Mouse (Mus musculus): ENCODE results near the gene Krtcap2.
"Not testable (repeated sequence)": the region's sequence is repeated elsewhere in the genome, so short reads cannot be mapped to it uniquely, and the experiment has no call there.

The Krtcap2 gene

DNA sequence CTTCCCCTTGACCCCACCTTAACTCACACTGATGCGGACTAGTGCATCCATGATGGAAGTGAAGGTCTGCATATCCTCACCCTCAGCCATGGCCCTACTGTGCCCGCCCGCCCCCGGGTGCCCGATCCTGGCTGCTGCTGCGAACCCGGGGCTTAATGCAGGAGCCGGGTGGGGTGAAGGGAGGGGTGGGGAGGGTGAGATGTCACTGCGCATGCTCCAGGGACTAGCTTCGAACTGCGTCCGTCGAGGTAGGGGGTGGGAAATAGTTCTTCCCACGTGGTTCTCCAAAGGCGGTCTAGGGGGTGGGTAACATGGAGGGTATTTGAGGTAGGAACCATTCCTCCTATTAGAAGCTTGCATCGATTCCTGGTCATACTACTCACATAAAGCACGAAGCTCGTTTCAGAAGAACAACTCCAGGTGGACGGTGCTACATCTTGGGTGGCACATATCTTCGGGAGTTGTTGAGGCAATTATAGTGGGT lies at the start of gene Krtcap2:
Gene Krtcap2 (plus strand): TSS at position 279 of the 484 bp plus-strand sequence.
- no peak for DNase-seq

DNA sequence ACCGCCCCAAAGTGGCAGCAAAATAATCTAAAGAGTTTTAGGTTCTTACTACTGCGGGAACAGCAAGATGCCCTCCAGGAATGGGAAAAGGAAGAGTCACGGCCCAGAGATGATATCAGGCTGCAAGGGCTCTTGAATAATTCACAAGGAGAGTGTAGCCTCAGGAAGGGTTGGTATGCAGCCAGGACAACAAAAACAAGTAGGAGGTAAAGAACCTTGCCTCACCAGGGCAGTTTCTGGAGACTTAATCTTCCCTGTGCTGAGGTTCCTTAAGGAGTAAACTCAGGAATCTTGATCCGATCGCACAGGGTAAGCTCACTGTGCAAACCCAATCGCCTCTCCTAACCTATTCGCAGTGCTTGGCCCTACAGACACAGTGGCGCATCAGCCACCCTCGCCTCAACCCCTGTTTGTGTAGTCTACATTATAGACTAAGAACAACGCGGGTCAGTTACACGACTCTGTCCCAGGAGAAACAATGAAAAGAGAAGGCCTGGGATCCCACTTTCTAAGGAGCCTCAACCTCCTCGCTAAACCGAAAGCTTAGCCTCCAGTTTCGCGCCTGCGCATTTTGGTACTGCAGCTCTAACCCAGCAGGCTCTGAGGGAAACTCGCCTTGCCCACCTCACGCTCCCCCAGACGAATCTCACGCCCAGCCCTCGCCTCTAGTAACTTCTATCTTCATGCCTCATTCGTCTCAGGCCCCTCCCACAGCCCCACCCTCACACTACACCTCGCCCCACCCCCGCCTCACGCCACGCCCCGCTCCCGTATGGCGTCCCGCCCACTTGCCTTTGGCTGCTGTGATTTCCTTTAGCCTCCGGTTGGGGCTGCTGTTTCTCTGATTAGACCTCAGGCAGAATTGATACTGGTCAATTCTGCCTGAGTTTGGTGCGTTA lies 49.5 kb upstream of the Krtcap2 start:
- DNase-seq = peak; percentile 87

DNA sequence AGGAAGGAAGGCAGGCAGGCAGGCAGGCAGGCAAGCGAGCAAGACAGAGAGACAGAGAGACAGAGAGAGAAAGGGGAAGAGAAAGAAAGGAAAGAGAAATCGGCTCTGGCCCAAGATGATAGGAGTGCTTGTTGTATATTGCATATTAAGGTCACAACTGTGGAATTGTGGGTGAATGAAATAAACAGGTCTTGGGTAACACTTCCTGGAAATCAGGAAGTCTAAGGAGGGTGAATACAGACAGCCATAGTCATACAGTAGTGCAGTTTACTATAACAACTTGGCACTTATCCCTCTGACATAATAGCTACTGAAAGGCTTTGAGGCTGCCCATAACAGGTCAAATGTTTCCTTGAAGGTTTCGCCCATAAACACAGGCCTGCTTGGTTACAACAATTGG lies 45.9 kb upstream of the Krtcap2 start:
- DNase-seq = no peak

DNA sequence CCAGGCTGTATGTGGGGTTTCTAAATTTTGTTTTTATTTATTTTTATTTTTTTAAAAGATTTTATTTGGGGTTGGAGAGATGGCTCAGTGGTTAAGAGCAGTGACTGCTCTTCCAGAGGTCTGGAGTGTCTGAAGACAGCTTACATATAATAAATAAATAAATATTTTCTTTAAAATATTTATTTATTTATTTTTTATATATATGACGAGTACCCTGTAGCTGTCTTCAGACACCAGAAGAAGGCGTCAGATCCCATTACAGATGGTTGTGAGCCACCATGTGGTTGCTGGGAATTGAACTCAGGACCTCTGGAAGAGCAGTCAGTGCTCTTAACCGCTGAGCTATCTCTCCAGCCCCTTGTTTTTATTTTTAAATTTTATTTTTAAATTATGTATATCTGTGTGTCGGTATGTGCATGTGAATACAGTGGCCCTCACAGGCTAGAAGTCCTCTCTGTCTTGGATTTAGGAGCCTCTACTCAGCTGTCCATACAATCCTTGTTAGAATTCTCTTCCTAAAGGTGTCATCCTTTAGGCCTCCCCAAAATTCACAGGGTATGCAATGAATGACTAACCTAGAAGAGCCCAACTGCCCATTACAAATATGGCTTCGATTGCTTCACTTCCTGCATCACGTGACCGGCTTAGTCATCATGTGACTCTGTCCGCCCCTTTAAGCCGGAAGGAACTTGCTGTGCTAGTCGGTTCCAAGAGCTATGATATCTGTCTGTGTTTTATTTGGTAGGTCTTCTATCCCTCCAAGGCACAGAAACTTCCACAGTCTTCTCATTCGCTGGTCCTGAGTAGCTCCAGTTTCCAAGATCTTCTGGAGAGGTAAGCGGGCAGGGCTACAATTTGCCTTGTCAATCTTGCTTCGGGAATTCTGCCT lies 43.3 kb upstream of the Krtcap2 start, which contains the start of gene Gba:
Gene Gba (plus strand): TSS at position 676 of the 889 bp plus-strand sequence.
- DNase-seq = peak; percentile 76

DNA sequence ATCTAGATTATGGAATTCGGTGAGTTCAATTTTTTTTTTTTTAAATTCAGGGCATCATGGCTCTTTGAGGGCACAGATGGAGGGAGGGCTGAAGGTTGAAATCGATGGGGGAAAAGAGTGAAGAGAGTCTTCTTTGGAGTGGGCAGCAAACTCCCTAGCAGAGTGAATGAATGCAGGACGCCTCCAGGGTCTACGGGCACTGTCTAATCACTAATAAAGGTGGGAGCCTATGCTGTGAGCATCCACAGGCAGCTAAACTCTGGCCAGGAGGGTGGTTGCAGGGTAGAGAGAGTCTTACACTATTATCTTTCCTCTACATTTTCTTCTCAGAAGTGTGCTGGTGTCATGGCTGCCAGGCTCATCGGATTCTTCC lies 42.6 kb upstream of the Krtcap2 start:
- DNase-seq = no peak

DNA sequence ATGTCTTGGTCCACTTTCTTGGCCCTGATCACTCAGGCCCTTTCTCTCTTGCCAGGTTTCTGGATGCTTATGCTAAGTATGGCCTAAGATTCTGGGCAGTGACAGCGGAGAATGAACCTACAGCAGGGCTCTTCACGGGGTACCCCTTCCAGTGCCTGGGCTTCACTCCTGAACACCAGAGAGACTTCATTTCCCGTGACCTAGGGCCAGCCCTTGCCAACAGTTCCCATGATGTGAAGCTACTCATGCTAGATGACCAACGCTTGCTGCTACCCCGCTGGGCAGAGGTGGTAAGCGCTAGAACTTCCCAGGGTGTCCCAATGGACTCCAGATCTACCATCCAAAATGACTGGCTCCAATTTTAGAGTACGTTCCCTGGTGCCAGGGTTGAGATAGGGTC lies 39.7 kb upstream of the Krtcap2 start:
- no peak for DNase-seq

DNA sequence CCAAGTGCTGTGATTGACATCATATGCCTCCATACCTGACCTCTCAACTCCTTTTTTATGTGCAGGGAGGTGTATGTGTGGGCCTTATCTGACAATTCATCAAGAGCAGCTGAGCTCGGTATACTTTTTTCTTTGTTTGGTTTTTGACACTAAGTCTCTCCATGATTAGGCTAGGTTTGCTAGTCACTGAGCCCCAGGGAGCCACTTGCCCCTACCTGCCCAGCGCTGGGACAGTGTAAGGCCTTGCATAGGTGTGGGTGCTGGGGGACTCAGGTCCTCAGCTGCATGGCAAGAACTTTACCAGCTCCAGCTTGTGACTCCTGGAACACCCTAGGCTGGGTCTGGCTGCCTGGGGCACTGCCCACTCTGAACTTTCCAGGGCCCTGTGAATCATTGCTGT lies 39.1 kb upstream of the Krtcap2 start:
- no peak for DNase-seq

DNA sequence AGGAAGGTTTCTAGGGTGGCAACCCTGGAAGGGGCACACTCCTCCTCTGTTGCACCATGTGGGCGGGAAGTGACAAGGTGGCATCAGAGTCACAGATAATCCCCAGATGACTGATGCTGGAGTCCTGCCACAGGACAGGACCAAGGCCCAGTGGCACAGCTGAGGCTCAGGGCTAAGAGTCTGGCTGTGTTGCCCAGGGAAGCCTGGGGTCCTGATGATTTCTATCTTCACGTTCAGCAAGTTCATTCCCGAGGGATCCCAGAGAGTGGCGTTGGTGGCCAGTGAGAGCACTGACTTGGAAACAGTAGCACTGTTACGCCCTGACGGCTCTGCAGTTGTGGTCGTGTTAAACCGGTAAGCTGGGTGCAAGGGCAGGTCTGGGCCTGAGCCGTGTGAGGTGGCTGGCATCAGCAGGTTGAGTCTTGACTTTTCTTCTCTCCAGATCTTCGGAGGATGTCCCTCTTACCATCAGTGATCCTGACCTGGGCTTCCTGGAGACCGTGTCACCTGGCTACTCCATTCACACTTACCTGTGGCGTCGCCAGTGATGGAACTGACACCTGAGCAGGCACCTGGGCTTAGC lies 37.6 kb upstream of the Krtcap2 start:
- DNase-seq = no peak

DNA sequence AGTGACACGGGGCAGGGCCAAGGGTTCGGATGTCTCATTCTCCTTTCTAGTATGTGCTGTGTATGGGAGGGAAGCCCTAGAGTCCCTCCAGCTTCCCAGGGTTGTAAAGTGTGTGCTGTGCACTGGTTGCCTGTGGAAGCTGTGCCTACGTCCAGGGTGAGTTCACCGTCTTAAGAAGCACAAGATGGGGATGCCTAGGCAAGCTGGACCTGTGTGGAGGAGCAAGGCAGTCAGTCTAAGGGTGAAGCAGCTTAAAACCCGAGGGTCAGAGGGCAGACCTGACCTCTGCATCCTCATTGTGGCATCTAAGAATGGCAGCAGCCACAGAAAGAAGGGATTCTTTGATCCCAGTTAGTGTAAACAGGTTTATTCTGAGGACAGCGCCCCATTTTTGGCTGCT lies 37.0 kb upstream of the Krtcap2 start:
- no peak for DNase-seq

DNA sequence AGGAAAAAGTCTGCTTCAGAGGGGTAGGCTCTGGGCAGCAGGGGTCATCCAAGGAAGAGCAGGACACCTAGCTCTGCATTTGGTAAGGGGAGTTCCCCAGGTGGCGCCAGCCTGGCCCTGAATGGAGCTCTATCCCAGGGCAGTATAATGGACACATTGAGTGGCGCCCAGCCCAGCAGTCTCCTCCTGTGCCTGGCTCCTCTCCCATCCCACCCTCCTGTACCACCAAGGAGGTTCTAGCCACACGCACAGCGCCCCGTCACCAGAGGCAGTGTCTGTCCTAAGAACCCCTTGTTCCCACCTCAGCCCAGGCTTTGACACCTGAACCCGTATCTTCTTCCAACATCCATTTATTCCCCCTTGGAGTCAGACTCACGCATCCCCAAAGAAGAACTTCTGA lies 36.0 kb upstream of the Krtcap2 start:
- no peak for DNase-seq

DNA sequence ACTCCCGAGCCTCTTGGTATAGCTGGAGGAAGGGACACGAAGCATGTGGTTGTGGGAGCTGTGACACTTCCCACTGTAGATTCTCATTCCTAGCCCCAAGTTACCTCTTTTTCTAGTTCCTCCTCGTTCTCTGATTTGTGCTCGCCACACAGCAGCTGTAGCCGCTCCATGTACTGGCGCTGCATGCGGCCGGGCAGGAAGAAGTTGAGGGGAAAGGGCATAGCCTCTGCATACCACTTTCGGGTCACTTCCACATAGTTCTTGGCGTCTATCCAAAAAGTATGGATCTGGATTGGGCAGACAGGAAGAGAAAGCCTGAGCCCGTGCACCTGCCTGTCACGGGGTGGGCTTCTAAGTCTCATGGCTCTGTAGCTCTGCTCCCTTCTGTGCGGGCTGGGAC lies 35.6 kb upstream of the Krtcap2 start:
- DNase-seq = no peak

DNA sequence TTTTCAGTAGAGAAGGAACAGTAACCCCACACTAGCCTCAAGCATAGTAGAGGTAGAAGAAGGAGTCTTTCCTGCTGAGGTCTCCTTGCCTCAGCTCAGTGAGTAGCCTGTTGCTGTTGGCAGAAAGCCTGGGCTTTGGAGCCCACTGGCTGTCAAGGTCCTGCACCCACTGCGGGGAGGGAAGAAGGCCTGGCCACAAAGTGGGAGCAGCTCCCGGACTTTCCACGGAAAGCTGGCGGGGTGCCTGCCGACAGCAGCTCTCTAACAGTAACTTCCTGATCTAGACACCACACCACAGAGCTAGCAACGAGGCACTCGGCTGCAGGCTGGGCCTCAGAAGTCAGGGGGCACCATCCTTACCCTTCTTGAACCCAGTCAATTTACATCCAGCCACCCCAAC lies 35.0 kb upstream of the Krtcap2 start:
- DNase-seq = peak; percentile 48

DNA sequence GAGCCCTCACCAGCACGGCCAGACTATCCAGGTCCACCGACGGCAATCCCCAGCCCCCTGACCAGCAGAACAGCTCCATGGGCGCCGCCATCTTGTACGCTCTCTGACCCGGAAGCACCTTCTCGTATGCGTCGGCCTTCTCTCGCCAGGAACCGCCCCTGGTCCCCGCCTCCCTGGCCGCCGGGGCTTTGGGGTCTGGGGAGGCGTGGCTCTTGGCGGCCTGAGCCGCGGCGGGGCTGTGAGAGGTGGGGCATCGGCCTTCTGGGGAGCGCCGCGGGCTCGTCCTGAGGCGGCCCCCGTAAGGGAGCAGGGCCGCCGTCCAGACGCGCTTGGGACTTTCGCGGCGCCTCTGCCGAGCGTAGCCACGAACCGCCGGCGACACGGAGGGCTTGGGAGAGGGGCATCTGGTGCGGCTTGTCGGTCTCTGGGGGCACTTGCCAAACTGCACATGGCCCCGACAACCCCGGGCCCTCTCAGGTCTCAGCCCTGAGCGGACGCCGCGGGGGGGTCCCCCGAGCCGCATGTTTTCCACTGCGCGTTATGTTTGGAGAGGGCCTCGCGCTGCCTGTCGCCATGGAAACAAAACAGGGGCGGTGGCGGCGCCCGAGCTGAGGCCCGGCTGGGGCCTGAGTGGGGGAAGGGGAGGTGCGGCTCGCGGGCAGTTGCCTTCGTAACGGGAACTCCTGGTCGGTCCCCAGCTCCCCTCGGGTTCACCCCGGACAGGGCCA lies 31.8 kb upstream of the Krtcap2 start:
- peak; percentile 88 for DNase-seq

DNA sequence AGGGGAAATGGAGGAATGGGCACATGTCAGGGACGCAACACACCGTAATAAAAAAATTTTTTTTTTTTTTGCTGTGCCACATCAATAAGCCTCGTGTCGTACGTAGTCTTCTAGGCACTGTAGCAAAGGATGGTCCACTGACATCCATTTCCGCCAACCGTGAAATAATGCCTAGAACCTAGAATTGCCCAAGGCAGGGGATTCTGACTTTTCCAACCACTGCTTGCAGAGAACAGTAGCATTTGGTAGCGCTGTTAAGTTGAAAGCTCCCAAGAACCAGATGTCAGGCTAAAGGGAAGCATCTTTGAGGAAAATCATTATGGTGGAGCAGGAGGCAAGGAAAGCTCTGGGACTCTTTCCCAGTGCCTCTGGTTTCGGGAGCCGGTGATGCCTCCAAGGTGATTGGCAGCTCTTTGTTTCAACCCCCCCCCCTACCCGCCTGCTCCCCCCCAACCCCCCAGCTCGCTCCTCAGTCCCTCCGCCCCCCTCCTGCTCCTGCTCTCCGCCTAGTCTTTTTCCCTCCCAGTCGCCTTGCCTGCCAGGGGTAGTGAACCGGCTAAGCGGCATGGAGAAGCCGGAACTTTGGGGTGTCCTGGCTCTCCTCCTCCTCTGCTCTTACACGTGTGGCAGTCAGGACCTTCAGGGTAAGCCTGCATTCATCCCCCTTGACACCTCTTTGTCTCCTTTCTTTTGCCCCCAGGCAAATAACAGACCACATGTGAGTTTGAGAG lies 30.9 kb upstream of the Krtcap2 start, which contains the start of gene Thbs3:
Gene Thbs3 (plus strand): TSS at position 500 of the 731 bp plus-strand sequence.
- no peak for DNase-seq

DNA sequence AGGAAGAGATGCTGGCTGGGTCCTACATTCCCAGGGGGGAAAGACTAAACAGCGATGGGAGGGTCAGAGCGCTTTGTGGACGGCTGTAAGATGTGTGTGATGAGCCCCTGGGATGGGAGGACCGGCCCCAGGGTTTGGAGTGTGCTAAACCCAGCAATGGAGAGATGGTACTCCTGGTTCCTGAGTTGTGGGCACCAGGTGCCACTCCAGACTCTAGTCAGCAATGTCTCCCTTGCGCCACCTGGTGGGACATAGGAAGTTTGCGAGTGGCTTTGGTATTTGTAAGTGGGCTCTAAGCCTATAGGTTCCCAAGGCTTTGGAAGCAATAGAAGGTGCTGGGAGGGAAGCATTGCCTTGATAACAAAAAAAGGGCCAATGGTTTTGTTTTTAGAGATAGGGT lies 29.9 kb upstream of the Krtcap2 start:
- peak; percentile 78 for DNase-seq

DNA sequence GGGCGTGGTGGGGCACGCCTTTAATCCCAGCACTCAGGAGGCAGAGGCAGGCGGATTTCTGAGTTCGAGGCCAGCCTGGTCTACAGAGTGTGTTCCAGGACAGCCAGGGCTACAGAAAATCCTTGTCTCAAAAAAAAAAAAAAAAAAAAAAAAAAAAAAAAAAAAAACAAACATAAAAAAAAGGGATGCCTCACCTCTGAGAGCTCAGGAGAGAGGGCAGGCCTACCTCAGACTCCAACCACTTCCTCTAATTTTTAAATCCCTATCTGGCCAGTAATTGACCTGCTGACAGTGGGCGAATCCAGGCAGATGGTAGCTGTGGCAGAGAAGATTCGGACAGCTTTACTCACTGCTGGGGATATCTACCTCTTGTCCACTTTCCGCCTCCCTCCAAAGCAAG lies 29.4 kb upstream of the Krtcap2 start:
- not testable (repeated sequence) for DNase-seq

DNA sequence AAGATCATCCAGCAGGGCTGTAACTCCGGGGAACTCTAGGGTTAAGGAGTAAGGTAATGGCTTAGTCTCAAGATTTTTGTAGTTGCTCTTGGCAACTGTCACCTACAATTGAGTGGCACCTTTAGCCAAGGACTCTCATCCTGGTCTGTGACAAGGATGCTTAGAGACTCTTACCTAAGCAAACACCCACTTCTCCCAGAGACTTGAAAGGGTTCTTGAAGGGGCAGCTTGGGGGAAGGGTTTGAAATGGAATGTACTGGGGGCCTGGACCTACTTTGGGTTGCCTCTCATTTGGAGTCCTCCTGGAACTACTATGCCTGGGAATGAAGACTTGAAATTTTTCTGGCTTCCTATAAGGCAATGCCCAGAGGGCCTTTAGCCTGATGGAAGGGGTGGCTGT lies 27.5 kb upstream of the Krtcap2 start:
- DNase-seq = no peak

DNA sequence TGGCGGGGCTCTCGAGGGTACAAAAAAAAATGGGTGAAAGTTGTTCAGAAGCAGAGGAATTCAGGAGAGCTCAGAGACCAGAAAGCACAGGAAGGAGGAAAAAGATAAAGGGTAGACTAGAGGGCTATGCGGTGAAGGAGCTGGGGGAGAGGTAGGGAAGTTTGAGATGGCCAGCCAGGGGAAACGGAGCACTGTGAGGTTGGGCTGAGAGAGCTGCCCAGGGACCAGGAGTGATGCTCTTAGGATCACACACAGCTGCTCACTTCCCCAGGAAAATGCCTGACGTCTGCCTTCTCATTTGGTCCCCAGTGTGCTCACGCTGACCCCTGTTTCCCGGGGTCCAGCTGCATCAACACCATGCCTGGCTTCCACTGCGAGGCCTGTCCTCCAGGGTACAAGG lies 26.2 kb upstream of the Krtcap2 start:
- DNase-seq = no peak

DNA sequence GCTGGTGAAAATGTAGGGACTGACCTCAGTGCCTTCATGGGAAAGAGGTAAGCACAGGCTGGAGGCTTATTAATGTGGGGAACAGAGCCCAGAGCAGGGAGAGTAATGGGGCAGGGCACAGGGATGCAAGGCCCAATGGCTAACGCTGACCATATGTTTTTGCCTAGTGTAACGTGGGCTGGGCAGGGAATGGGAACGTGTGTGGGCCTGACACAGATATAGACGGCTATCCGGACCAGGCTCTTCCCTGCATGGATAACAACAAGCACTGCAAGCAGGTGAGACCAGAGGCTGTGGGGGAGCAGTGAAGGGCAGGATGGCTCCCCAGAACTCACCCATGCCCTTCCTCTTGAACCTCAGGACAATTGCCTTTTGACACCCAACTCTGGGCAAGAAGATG lies 24.6 kb upstream of the Krtcap2 start:
- DNase-seq = no peak

DNA sequence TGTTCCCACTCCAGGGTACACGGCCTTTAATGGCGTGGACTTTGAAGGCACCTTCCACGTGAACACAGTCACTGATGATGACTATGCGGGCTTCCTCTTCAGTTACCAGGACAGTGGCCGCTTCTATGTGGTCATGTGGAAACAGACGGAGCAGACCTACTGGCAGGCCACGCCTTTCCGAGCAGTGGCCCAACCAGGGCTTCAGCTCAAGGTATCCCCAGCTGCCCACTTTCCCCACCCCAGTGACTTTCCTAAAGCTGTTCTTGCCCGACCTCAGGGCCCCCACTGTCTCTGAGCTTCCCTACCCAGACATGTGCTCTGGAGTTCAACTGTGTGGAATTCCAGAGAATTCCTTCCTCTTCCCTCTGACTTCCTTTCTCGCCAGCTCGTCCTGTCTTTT lies 21.0 kb upstream of the Krtcap2 start:
- no peak for DNase-seq

DNA sequence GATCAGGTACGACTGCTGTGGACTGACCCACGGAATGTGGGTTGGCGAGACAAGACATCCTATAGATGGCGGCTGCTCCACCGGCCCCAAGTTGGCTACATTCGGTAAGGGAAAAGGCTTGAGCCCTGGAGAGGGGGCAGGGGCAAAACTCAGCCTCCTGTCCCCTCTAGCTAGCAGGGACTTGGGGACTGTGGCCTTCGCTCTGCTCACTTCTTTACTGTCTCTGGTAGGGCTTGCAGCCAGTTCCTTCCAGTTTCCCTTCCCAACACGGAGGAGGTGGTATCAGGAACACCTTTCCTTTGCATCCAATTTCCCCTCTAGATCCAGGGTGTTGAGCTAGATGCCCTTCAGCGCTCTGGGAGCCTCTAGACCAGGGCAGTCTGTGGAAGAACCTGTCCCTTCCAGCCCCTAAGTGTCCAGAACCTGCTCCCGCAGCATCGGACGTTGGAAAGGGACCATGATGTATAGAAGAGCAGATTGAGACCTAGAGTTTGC lies 20.4 kb upstream of the Krtcap2 start:
- DNase-seq = no peak

DNA sequence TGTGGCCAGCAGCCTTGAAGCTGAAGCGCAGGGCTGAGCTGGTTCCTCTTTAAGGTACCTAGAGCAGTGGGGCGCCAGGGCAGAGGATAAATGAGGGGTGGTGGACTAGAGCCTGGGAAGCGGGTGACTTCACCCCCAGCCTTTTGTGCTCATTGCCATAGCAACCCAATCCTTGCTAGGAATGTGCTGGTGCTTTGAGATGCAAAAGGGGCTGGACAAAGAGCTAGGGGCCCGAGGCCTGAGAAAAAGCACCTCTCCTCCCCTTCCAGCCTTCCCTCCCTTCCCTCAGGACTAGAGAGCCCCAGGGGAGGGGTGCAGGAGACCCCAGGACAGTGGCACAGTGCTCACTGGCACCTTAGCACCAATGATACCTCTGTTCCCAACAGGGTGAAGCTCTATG lies 19.8 kb upstream of the Krtcap2 start:
- no peak for DNase-seq

Measured in kidney, adult 11 months (tissue).